Mouse (Mus musculus) MEL (cell line): ENCODE measurements at regions not wholly inside any gene's neighbourhood (a gene's known extent, or its start where the extent isn't known, plus 50 kb on each side); places are given as distances from the start of the nearest gene placed in this dataset.

Experiments used
- DNase-seq: peaks from one replicate; pipeline ENCODE4 v3.0.0; 2011; ENCODE audit warnings: low read depth, low spot score
- H3K27ac ChIP-seq: 2 replicates; pipeline ENCODE4 v1.5.1; 2012; ENCODE audit warnings: low read depth, mild to moderate bottlenecking, control low read depth, low read length, moderate library complexity; ENCODE audit not compliant: control insufficient read depth
- H3K27me3 ChIP-seq, 2 experiments: fragments of 150-350 bp in 1 of 2; sonication (generic) in 1 of 2; 2 replicates each; pipeline ENCODE4 v1.6.1; 2012; ENCODE audit warnings: low read length in 2 of 2, mild to moderate bottlenecking in 2 of 2, improper control_type of control experiment in 1 of 2, moderate library complexity in 1 of 2; ENCODE audit not compliant: insufficient read depth in 2 of 2, control insufficient read depth in 1 of 2
- H3K36me3 ChIP-seq, 2 experiments: 2 replicates each; pipeline ENCODE4 v1.6.1; 2012 to 2014; ENCODE audit warnings: low read length in 2 of 2, improper control_type of control experiment in 1 of 2, inconsistent platforms in 1 of 2, mild to moderate bottlenecking in 1 of 2; ENCODE audit not compliant: insufficient read depth in 2 of 2, control insufficient read depth in 1 of 2
- H3K4me1 ChIP-seq, 2 experiments: fragments of 150-350 bp in 1 of 2; sonication (generic) in 1 of 2; 2 replicates each; pipeline ENCODE4 v1.6.1; 2012; ENCODE audit warnings: low read length in 2 of 2, improper control_type of control experiment in 1 of 2, mild to moderate bottlenecking in 1 of 2; ENCODE audit not compliant: insufficient read depth in 2 of 2, control insufficient read depth in 1 of 2
- H3K4me3 ChIP-seq, 2 experiments: fragments of 150-350 bp in 1 of 2; sonication (generic) in 1 of 2; 2 replicates each; pipeline ENCODE4 v1.5.1; 2012; ENCODE audit warnings: low read depth in 2 of 2, low read length in 2 of 2, mild to moderate bottlenecking in 2 of 2, moderate library complexity in 2 of 2, control low read depth in 1 of 2, improper control_type of control experiment in 1 of 2; ENCODE audit not compliant: control insufficient read depth in 1 of 2, insufficient read depth in 1 of 2
- H3K79me2 ChIP-seq: 2 replicates; pipeline ENCODE4 v1.6.1; 2012; ENCODE audit warnings: mild to moderate bottlenecking, low read length, moderate library complexity; ENCODE audit not compliant: control insufficient read depth, poor library complexity, insufficient read depth
- H3K9ac ChIP-seq: 2 replicates; pipeline ENCODE4 v1.6.1; 2012; ENCODE audit warnings: low read depth, mild to moderate bottlenecking, control low read depth, low read length, moderate library complexity; ENCODE audit not compliant: control insufficient read depth, poor library complexity, severe bottlenecking
- H3K9me3 ChIP-seq: fragments of 150-350 bp; sonication (generic); replicated peaks from 2 replicates; pipeline ENCODE4 v1.6.1; 2012; ENCODE audit warnings: mild to moderate bottlenecking, low read length, improper control_type of control experiment, moderate library complexity; ENCODE audit not compliant: insufficient read depth
- BHLHE40 ChIP-seq: IDR thresholded peaks from 2 replicates; pipeline ENCODE4 v1.6.1; 2012; ENCODE audit warnings: low read depth, mild to moderate bottlenecking, inconsistent platforms, low read length, improper control_type of control experiment, borderline replicate concordance
- CHD2 ChIP-seq: IDR thresholded peaks from 2 replicates; pipeline ENCODE4 v1.6.1; 2011; ENCODE audit warnings: low read length, improper control_type of control experiment
- ELF1 ChIP-seq: IDR thresholded peaks from 2 replicates; pipeline ENCODE4 v1.6.1; 2014; ENCODE audit warnings: low read depth, mild to moderate bottlenecking, inconsistent platforms, low read length, improper control_type of control experiment, moderate library complexity
- EP300 ChIP-seq, 2 experiments: IDR thresholded peaks; 2 replicates each; pipeline ENCODE4 v1.6.1; 2011; ENCODE audit warnings: improper control_type of control experiment in 2 of 2, low read length in 2 of 2, low read depth in 1 of 2, mild to moderate bottlenecking in 1 of 2
- GATA1 ChIP-seq: IDR thresholded peaks from 2 replicates; pipeline ENCODE4 v1.6.1; 2011; ENCODE audit warnings: low read depth, low read length, improper control_type of control experiment
- KAT2A ChIP-seq: conservative IDR thresholded peaks from 2 replicates; pipeline ENCODE4 v1.6.1; 2012; ENCODE audit warnings: low read depth, low read length, improper control_type of control experiment, inconsistent platforms
- MAFK ChIP-seq: IDR thresholded peaks from 2 replicates; pipeline ENCODE4 v1.6.1; 2011; ENCODE audit warnings: low read depth, mild to moderate bottlenecking, low read length, improper control_type of control experiment, borderline replicate concordance
- MAX ChIP-seq: IDR thresholded peaks from 2 replicates; pipeline ENCODE4 v1.6.1; 2011; ENCODE audit warnings: low read length, improper control_type of control experiment
- MYB ChIP-seq: IDR thresholded peaks from 2 replicates; pipeline ENCODE4 v1.6.1; 2011; ENCODE audit warnings: mild to moderate bottlenecking, low read depth, low read length, improper control_type of control experiment
- NELFE ChIP-seq: IDR thresholded peaks from 2 replicates; pipeline ENCODE4 v1.6.1; 2011; ENCODE audit warnings: low read depth, low read length, improper control_type of control experiment
- NRF1 ChIP-seq: IDR thresholded peaks from 2 replicates; pipeline ENCODE4 v1.6.1; 2014; ENCODE audit warnings: low read depth, mild to moderate bottlenecking, inconsistent platforms, low read length, improper control_type of control experiment, moderate library complexity; ENCODE audit not compliant: poor library complexity, insufficient read depth, severe bottlenecking
- POLR2A ChIP-seq, 2 experiments: IDR thresholded peaks; 2 replicates each; pipeline ENCODE4 v1.6.1; 2011 to 2012; ENCODE audit warnings: low read length in 2 of 2, mild to moderate bottlenecking in 2 of 2, control low read depth in 1 of 2, improper control_type of control experiment in 1 of 2, low read depth in 1 of 2, moderate library complexity in 1 of 2; ENCODE audit not compliant: control insufficient read depth in 1 of 2, insufficient read depth in 1 of 2, poor library complexity in 1 of 2
- SIN3A ChIP-seq: IDR thresholded peaks from 2 replicates; pipeline ENCODE4 v1.6.1; 2012; ENCODE audit warnings: low read length, improper control_type of control experiment, inconsistent platforms
- SMC3 ChIP-seq: IDR thresholded peaks from 2 replicates; pipeline ENCODE4 v1.6.1; 2011; ENCODE audit warnings: low read depth, low read length, improper control_type of control experiment
- TBP ChIP-seq: IDR thresholded peaks from 2 replicates; pipeline ENCODE4 v1.8.0; 2011; ENCODE audit warnings: low read depth, low read length, improper control_type of control experiment
- UBTF ChIP-seq: IDR thresholded peaks from 2 replicates; pipeline ENCODE4 v1.6.1; 2012; ENCODE audit warnings: low read depth, mild to moderate bottlenecking, inconsistent platforms, low read length, improper control_type of control experiment, moderate library complexity, borderline replicate concordance; ENCODE audit not compliant: insufficient read depth
- USF2 ChIP-seq, 2 experiments: IDR thresholded peaks; 2 replicates each; pipeline ENCODE4 v1.6.1; 2011 to 2012; ENCODE audit warnings: improper control_type of control experiment in 2 of 2, low read length in 2 of 2, borderline replicate concordance in 1 of 2, inconsistent platforms in 1 of 2, low read depth in 1 of 2, mild to moderate bottlenecking in 1 of 2; ENCODE audit not compliant: insufficient read depth in 1 of 2
- ZMIZ1 ChIP-seq: IDR thresholded peaks from 2 replicates; pipeline ENCODE4 v1.6.1; 2012; ENCODE audit warnings: low read depth, mild to moderate bottlenecking, inconsistent platforms, low read length, improper control_type of control experiment, moderate library complexity
- ZNF384 ChIP-seq: IDR thresholded peaks from 2 replicates; pipeline ENCODE4 v1.6.1; 2012; ENCODE audit warnings: low read depth, mild to moderate bottlenecking, inconsistent platforms, low read length, improper control_type of control experiment

- Histone ChIP-seq H3K4me1 (no peaks in the 10 kb centered on the region), H3K36me3 (no peaks in the 10 kb centered on the region), H3K9ac (no peak overlapping the region), H3K79me2 (no peaks in the 10 kb centered on the region)
- DNase-seq, result no peak
- no peak for TF ChIP-seq SIN3A
- no peak for TF ChIP-seq BHLHE40
- no peak for TF ChIP-seq TBP
- no peak for TF ChIP-seq MAX
- TF ChIP-seq EP300 (IDR thresholded peaks at IDR 0.05; ENCODE audit: low read depth in 1 of 2, low read length in 2 of 2), result no peak
- TF ChIP-seq NRF1, result no peak
- no peak for TF ChIP-seq UBTF
- no peak for TF ChIP-seq GATA1
- TF ChIP-seq, all 39 proteins: peak for 0
- no peaks in the 10 kb centered on the region for H3K27me3 ChIP-seq
- H3K9me3 ChIP-seq, result no peaks in the 10 kb centered on the region
- no peak overlapping the region for H3K4me3 ChIP-seq
- no peak overlapping the region for H3K27ac ChIP-seq
Observed at GRCm38 (mm10) chr10:118585821-118586220, 145.0 kb downstream of the Ifng start.

DNA sequence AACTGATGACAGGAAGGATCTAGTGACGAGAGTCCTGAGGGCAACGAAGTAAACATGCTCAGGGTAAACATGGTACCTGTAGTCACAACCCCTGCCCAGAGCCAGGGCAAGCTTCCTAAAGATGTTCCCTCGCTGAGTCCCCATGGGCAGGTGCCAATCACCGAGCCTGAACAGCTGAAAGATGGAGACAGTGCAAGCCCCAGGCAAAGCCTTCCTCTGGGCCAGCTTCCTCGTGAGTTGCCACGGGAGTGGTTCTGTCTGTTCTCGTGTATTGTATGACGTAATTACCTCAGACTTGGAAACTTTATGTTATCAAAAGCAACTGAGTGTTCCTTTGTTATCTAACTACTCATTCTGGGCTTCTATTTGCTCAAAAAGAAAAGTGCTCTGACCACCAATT is 147.4 kb downstream of the Ifng start:
- Histone ChIP-seq H3K9ac (no peak overlapping the region), H3K9me3 (no peaks in the 10 kb centered on the region), H3K27me3 (no peaks in the 10 kb centered on the region), H3K79me2 (no peaks in the 10 kb centered on the region), H3K27ac (no peak overlapping the region), H3K4me3 (no peak overlapping the region), H3K4me1 (no peaks in the 10 kb centered on the region), H3K36me3 (no peaks in the 10 kb centered on the region)
- no peak for DNase-seq
- TF ChIP-seq NELFE, result no peak
- no peak for TF ChIP-seq MAX
- TF ChIP-seq KAT2A, result no peak
- TF ChIP-seq SMC3, result no peak
- TF ChIP-seq ELF1, result no peak
- no peak for TF ChIP-seq CHD2
- no peak for TF ChIP-seq MAFK
- TF ChIP-seq MYB, result no peak
- TF ChIP-seq ZNF384, result no peak
- TF ChIP-seq TBP, result no peak
- TF ChIP-seq ZMIZ1, result no peak
- TF ChIP-seq UBTF, result no peak
- no peak for TF ChIP-seq USF2 (IDR thresholded peaks at IDR 0.05; ENCODE audit: borderline replicate concordance in 1 of 2, insufficient read depth in 1 of 2, low read depth in 1 of 2, low read length in 2 of 2)
- TF ChIP-seq POLR2A (IDR thresholded peaks at IDR 0.05; ENCODE audit: control insufficient read depth in 1 of 2, insufficient read depth in 1 of 2, low read depth in 1 of 2, low read length in 2 of 2, poor library complexity in 1 of 2), result no peak
